Mouse (Mus musculus) forebrain, embryonic 15.5 days (tissue): ENCODE results near the gene Hps5. TPM values are rescaled to one million over a fixed set of nuclear protein-coding genes. Genes with fewer than 3 reads are reported as not detected.
"Not testable (repeated sequence)": the region's sequence is repeated elsewhere in the genome, so short reads cannot be mapped to it uniquely, and the experiment has no call there.

Experiments used
- ATAC-seq: fragments of 200-750 bp; cut with Nextera tagmentation; replicated peaks from 2 replicates; pipeline ENCODE4 v1.8.0; 2017; ENCODE audit warnings: mild to moderate bottlenecking, moderate TSS enrichment, moderate library complexity
- H3K27ac ChIP-seq: fragments of 300-500 bp; sonication (generic); replicated peaks from 2 replicates; pipeline ENCODE4 v1.5.1; 2015; ENCODE audit warnings: mild to moderate bottlenecking, inconsistent platforms
- H3K27me3 ChIP-seq: fragments of 300-500 bp; sonication (generic); 2 replicates; pipeline ENCODE4 v1.6.1; 2015; ENCODE audit warnings: inconsistent platforms
- H3K36me3 ChIP-seq: fragments of 300-500 bp; sonication (generic); 2 replicates; pipeline ENCODE4 v1.6.1; 2015; ENCODE audit warnings: mild to moderate bottlenecking, inconsistent platforms
- H3K4me1 ChIP-seq: fragments of 300-500 bp; sonication (generic); 2 replicates; pipeline ENCODE4 v1.6.1; 2015; ENCODE audit warnings: inconsistent platforms
- H3K4me2 ChIP-seq: fragments of 300-500 bp; sonication (generic); replicated peaks from 2 replicates; pipeline ENCODE4 v1.6.1; 2015; ENCODE audit warnings: mild to moderate bottlenecking, inconsistent platforms
- H3K4me3 ChIP-seq: fragments of 300-500 bp; sonication (generic); 2 replicates; pipeline ENCODE4 v1.5.1; 2015; ENCODE audit warnings: mild to moderate bottlenecking, inconsistent platforms
- H3K9ac ChIP-seq: fragments of 300-500 bp; sonication (generic); replicated peaks from 2 replicates; pipeline ENCODE4 v1.6.1; 2015; ENCODE audit warnings: mild to moderate bottlenecking, inconsistent platforms
- H3K9me3 ChIP-seq: fragments of 300-500 bp; sonication (generic); 2 replicates; pipeline ENCODE4 v1.6.1; 2016; ENCODE audit warnings: inconsistent platforms
- WGBS: fragments of 180-500 bp; shearing (Covaris S2); methylation state at CpG from one replicate; pipeline ENCODE4 v1.1.7; 2015; ENCODE audit warnings: mixed read lengths; 5-methylcytosine and 5-hydroxymethylcytosine counted together
- polyA plus RNA-seq: library from polyadenylated mRNA; unstranded; fragments of >200 nt; fragmentation: Nextera tagmentation; extraction: Ambion mirVana; gene quantifications from 2 replicates; pipeline ENCODE4 v1.2.1, GENCODE M21; 2015

Gene Hps5
- polyA plus RNA-seq, 1 experiment from 2014 or later = 15.1 TPM

- H3K27me3 ChIP-seq = no peaks in the 10 kb centered on the region
- no peak within 1 kb of the TSS for H3K4me3 ChIP-seq
- no peaks in the 10 kb centered on the region for H3K4me1 ChIP-seq
- no peak within 1 kb of the TSS for H3K4me2 ChIP-seq
- ATAC-seq = no peak
- H3K9me3 ChIP-seq = no peaks in the 10 kb centered on the region
- H3K9ac ChIP-seq = no peak within 1 kb of the TSS
- H3K36me3 ChIP-seq = no peaks in the 10 kb centered on the region
- no peak within 1 kb of the TSS for H3K27ac ChIP-seq
- WGBS = 77% methylated on average over 3 of the region's 3 CpGs
These were observed 44.4 kb downstream of the Hps5 start, which contains the start of gene Saa2 for GRCm38 (mm10) chr7:46751490-46751889. Gene Saa2, plus strand, starts transcription at chr7:46751790.

GRCm38 (mm10) chr7:46748459-46748858 lies 47.4 kb downstream of the Hps5 start:
- Histone ChIP-seq H3K4me1 (no peaks in the 10 kb centered on the region), H3K4me2 (no peak overlapping the region), H3K27me3 (no peaks in the 10 kb centered on the region), H3K4me3 (no peak overlapping the region), H3K36me3 (no peaks in the 10 kb centered on the region), H3K9ac (no peak overlapping the region), H3K27ac (no peak overlapping the region), H3K9me3 (no peaks in the 10 kb centered on the region)
- 34% methylated on average over 3 of the region's 3 CpGs for WGBS
- no peak for ATAC-seq

- Histone ChIP-seq H3K4me1 (no peaks in the 10 kb centered on the region), H3K4me3 (no peak overlapping the region), H3K9me3 (no peaks in the 10 kb centered on the region), H3K36me3 (no peaks in the 10 kb centered on the region), H3K27me3 (no peaks in the 10 kb centered on the region), H3K4me2 (no peak overlapping the region), H3K9ac (no peak overlapping the region), H3K27ac (no peak overlapping the region)
- 91% methylated on average over 7 of the region's 7 CpGs for WGBS
- ATAC-seq = no peak
These were observed 49.5 kb downstream of the Hps5 start for GRCm38 (mm10) chr7:46746381-46746780.

GRCm38 (mm10) chr7:46745816-46746215 lies 50.0 kb downstream of the Hps5 start:
- no peak overlapping the region for H3K9ac ChIP-seq
- no peak overlapping the region for H3K27ac ChIP-seq
- no peak for ATAC-seq
- no peaks in the 10 kb centered on the region for H3K36me3 ChIP-seq
- H3K4me3 ChIP-seq = no peak overlapping the region
- no peaks in the 10 kb centered on the region for H3K9me3 ChIP-seq
- no peak overlapping the region for H3K4me2 ChIP-seq
- WGBS = 81% methylated on average over 3 of the region's 3 CpGs
- H3K4me1 ChIP-seq = no peaks in the 10 kb centered on the region
- no peaks in the 10 kb centered on the region for H3K27me3 ChIP-seq

GRCm38 (mm10) chr7:46742880-46743279 lies 53.0 kb downstream of the Hps5 start, which contains the start of gene Saa1:
Gene Saa1, minus strand, starts transcription at chr7:46742980.
- not testable (repeated sequence) for H3K4me1 ChIP-seq, H3K27me3 ChIP-seq, H3K4me3 ChIP-seq, ATAC-seq, H3K9ac ChIP-seq, H3K36me3 ChIP-seq, H3K4me2 ChIP-seq, H3K27ac ChIP-seq, H3K9me3 ChIP-seq
- 81% methylated on average over 3 of the region's 3 CpGs for WGBS

GRCm38 (mm10) chr7:46740041-46740440 lies 55.8 kb downstream of the Hps5 start:
- not testable (repeated sequence) for H3K36me3 ChIP-seq, H3K9me3 ChIP-seq, H3K4me3 ChIP-seq, H3K27me3 ChIP-seq, H3K27ac ChIP-seq, H3K4me2 ChIP-seq, ATAC-seq, H3K4me1 ChIP-seq, H3K9ac ChIP-seq
- 77% methylated on average over 5 of the region's 5 CpGs for WGBS

GRCm38 (mm10) chr7:46738561-46739460 lies 57.1 kb downstream of the Hps5 start:
- Histone ChIP-seq H3K9me3 (no peaks in the 10 kb centered on the region), H3K4me1 (no peaks in the 10 kb centered on the region), H3K27me3 (no peaks in the 10 kb centered on the region), H3K4me2 (no peak overlapping the region), H3K9ac (no peak overlapping the region), H3K4me3 (no peak overlapping the region), H3K36me3 (no peaks in the 10 kb centered on the region), H3K27ac (no peak overlapping the region)
- WGBS = 85% methylated on average over 12 of the region's 12 CpGs
- ATAC-seq = no peak

GRCm38 (mm10) chr7:46734983-46735382 lies 60.9 kb downstream of the Hps5 start:
- H3K9me3 ChIP-seq = no peaks in the 10 kb centered on the region
- no peak overlapping the region for H3K4me2 ChIP-seq
- no peak overlapping the region for H3K4me3 ChIP-seq
- no peaks in the 10 kb centered on the region for H3K4me1 ChIP-seq
- no peak for ATAC-seq
- H3K36me3 ChIP-seq = no peaks in the 10 kb centered on the region
- no peaks in the 10 kb centered on the region for H3K27me3 ChIP-seq
- H3K9ac ChIP-seq = no peak overlapping the region
- 75% methylated on average over 2 of the region's 2 CpGs for WGBS
- H3K27ac ChIP-seq = no peak overlapping the region

- Histone ChIP-seq H3K27ac (no peak within 1 kb of the TSS), H3K27me3 (no peaks in the 10 kb centered on the region), H3K36me3 (no peaks in the 10 kb centered on the region), H3K4me3 (no peak within 1 kb of the TSS), H3K9ac (no peak within 1 kb of the TSS), H3K4me1 (no peaks in the 10 kb centered on the region), H3K4me2 (no peak within 1 kb of the TSS), H3K9me3 (no peaks in the 10 kb centered on the region)
- WGBS = 90% methylated on average over 4 of the region's 4 CpGs
- no peak for ATAC-seq
These were observed 63.4 kb downstream of the Hps5 start, which contains the start of gene Saa4 for GRCm38 (mm10) chr7:46732458-46732857. Gene Saa4, minus strand, starts transcription at chr7:46732603.

- H3K27me3 ChIP-seq = no peaks in the 10 kb centered on the region
- 83% methylated on average over 1 of the region's 1 CpGs for WGBS
- ATAC-seq = no peak
These were observed 68.3 kb downstream of the Hps5 start for GRCm38 (mm10) chr7:46727584-46727983.

GRCm38 (mm10) chr7:46724396-46724795 lies 71.5 kb downstream of the Hps5 start:
- 72% methylated on average over 5 of the region's 5 CpGs for WGBS
- Histone ChIP-seq H3K27ac (no peak overlapping the region), H3K27me3 (no peaks in the 10 kb centered on the region), H3K9ac (no peak overlapping the region), H3K4me1 (peaks cover 6% of the 10 kb centered on the region; the same call in 1 of the 2 replicates), H3K4me3 (no peak overlapping the region), H3K36me3 (no peaks in the 10 kb centered on the region), H3K4me2 (no peak overlapping the region), H3K9me3 (no peaks in the 10 kb centered on the region)
- ATAC-seq = no peak

More at GRCm38 (mm10) chr7:46727584-46727983, 68.3 kb downstream of the Hps5 start:
- Histone ChIP-seq H3K9me3 (no peaks in the 10 kb centered on the region), H3K27ac (no peak overlapping the region), H3K9ac (no peak overlapping the region), H3K4me2 (no peak overlapping the region), H3K4me1 (no peaks in the 10 kb centered on the region), H3K4me3 (no peak overlapping the region), H3K36me3 (no peaks in the 10 kb centered on the region)

- H3K36me3 ChIP-seq = no peaks in the 10 kb centered on the region
- no peak overlapping the region for H3K27ac ChIP-seq
- H3K27me3 ChIP-seq = no peaks in the 10 kb centered on the region
- H3K4me3 ChIP-seq = no peak overlapping the region
- no peak overlapping the region for H3K9ac ChIP-seq
- whole genome bisulfite sequencing = 89% methylated on average over 3 of the region's 3 CpGs
- H3K4me2 ChIP-seq = no peak overlapping the region
- no peaks in the 10 kb centered on the region for H3K9me3 ChIP-seq
- ATAC-seq = no peak
- peaks cover 6% of the 10 kb centered on the region; the same call in 1 of the 2 replicates for H3K4me1 ChIP-seq
These were observed 72.0 kb downstream of the Hps5 start for GRCm38 (mm10) chr7:46723849-46724248.
